Mouse (Mus musculus) 3134 (cell line): ENCODE data around the gene Cux1.
A peak's percentile ranks its signal among the peaks of the same experiment; 100 is the strongest.

Experiments
- DNase-seq: peaks from one replicate; pipeline ENCODE4 v3.0.0-alpha.2; 2011; ENCODE audit warnings: low spot score; ENCODE audit not compliant: insufficient read length; ENCODE audit errors: extremely low read depth

The Cux1 gene

DNA sequence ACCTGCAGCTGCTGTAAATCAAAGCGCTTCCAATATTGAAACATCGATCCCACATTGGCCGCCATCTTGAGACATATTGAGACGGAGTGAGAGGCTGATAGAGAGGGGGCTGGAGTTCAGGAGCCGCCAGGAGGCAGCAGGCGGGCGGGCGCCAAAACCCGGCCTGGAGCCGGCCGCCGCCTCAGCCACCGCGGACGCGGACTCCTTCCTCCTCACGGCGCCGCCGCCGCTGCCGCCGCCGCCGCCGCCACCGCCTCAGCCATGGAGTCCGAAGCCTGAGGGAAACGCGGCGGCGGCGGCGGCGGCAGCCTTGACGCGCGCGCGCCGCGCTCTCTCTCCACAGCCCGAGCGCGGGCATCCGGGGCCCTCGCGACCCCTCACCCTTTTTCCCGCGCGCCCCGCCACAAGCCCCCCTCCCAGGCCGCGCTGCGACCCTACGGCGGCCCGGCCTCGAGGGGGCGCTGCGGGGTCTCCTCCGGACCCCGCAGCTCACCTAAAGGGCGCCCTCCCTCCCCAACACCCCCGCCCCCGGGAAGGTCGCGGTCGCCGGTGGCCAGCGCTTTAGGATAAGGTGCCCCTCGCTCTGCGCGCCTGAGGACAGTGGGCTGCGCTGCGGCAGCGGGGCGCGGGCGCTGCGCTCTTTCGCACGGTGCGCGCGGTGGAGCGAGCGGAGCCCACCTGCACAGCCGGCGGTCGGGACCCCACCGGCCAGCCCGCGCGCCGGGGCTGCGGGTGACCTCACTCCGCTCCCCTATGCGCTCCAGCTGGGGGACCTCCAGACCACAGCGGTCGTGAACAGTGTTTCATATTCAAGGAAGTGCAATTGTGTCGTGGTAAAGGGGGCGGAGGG lies at the start of gene Cux1:
Gene Cux1 (minus strand): TSS at position 315 of the 850 bp plus-strand sequence.
- DNase-seq: peak; percentile 88

DNA sequence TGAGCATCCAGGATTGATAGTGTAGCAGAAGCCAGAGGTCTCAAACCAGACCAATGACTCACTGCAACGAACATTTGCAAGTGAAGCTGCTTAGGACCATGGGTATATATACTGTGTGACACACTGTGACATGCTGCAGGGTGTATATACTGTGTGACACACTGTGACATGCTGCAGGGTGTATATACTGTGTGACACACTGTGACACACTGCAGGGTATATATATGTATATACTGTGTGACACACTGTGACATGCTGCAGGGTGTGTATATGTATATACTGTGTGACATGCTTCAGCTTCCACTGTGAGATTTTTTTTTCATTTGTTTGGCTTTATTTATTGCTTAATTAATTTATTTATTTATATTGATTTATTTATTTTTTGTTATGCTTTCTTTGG lies 45.1 kb upstream of the Cux1 start:
- no peak for DNase-seq

DNA sequence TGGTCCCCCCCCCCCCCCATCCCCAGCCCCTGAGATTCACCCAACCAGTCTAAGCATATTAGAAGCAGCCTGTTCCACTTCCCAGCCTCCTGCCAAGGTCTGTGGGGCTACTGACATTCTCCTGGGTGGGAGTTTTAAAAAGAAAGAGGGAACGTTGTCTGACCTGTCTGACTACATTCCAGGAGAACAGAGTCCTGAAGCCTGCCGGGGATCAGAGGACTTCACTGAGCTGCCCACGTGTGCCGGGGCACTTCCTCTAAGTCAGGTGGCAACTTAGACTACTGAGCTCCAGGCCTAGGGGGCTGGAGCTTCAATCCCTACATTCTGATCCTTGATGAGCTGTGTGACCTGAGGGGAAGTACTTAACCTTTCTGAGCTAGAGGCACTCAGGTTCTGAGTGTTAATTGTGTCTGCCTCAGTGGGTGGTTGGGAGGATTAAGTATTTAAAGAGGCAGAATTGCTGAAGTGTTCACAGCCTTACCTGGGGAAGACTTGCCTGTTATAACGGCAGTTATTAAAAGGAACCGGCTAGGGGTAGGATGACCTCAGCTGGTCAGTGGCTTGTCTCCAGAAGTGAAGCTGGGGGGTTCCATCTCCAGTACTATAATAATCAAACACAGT lies 41.6 kb upstream of the Cux1 start:
- DNase-seq: no peak

GRCm38 (mm10) chr5:136605144-136605543 lies 37.9 kb upstream of the Cux1 start:
- DNase-seq: no peak

DNA sequence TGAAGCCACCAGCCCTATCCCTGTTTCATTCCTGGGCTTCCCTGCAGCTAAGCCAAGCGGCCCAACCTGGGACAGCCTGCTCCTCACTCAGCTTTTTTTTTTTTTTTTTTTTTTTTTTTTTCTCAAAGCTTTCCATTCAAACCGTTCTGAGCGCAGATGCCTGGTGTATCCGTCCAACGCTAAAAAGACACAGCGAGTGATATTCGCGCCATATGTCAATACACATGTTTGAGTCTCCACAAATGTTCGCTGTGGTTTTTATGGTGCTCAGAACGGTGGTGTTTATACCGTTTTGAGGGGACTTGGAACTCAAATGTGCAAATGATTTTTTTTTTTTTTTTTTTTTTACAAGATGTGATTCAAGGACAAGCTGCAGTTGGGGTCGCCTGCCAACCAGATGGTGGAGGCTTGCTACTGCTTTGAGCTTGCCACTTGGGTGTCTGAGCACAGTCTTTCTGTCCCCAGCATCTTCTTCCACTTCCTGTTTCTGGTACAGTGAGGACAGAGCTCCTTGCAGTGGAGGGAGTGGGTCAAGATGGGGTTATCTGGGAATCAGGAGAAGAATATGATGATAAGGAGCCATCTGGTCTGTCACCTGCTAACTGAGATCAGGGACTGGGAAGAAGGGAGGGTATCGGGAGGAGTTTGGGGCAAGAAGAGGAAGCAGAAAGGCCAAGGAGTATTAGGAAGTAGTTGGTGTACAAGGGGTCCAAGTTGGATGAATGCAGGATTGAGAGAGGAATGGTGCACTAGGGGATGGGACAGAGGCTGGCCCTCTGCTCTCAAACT lies 36.1 kb upstream of the Cux1 start:
- no peak for DNase-seq

GRCm38 (mm10) chr5:136600511-136600910 lies 33.2 kb upstream of the Cux1 start:
- DNase-seq: no peak

DNA sequence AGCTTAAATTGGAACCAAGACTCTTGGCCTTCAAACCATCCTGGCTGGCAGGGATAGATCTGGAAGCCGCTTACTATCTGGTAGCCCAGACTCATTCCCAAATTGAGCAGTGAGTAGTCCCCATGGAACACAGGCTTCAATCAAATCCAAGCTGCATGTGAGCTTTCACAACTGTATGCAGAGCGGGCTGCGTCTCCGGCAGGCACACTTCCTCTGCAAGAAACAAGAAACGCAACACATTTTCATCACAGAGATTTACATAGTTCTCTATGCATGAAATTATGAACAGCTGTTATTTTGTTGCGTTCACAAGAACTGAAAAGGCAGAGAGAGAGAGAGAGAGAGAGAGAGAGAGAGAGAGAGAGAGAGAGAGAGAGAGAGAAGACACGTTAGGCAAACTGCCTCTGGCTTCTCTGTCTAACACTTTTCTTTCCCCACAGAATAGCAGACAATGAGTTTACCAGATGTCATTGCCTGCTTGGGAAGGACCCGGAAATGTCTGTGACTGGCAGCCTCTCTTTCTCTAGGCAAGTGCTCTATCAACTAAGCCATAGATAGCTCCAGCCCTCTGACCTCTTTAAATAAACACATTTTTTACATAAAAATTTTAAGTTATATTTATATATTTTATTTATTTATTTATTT lies 27.7 kb upstream of the Cux1 start:
- no peak for DNase-seq

DNA sequence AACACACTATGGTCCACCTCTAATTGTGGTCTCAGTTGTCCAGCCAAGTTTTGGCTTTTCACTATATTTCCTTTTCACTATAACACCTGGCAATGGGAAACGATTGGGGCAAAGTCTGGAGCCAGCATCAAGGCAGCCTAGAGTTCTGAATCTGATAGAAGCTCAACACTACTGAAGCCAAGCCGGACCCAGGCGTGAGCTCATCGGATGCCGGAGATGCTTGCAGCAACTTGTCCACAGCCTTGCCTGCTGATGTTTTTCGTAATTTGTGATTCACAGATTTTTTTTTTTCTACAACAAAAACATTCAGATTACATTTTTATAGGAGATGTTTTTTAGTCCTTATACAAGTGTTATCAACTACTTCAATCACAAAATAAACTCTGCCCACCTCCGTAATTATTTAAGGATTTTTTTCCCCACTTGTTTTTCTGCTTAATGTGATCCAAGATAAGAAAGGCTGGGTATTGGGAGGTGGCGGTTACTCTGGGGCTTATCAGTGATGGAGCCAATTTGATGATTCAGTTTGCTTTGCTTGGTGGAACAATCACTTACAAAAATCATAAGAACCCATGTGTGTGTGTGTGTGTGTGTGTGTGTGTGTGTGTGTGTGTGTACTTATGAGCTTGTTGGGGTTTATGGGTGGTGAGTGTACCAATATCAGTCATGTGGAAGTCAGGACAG lies 24.7 kb upstream of the Cux1 start:
- DNase-seq: no peak

- no peak for DNase-seq
These were observed 21.7 kb upstream of the Cux1 start for GRCm38 (mm10) chr5:136589002-136589401.

DNA sequence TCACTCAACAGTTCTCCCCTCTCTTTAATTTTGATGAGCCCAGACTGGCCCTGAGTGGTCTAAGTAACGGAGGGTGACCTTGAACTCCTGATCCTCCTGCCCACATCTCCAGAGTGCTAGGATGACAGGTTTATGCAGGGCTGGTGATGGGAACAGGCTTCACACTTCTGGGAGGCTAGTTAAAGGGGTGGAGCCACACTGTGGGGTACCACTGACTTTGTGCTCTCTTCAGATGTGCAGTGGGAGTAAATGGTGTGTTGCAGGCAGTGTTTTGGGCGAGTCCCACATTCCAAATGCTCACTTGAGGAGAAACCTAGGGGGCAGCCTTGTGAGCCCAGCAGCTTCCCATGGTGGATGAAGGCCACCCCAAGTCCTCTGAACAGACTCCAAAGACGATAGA lies 21.2 kb upstream of the Cux1 start:
- DNase-seq: no peak

- peak; percentile 66 for DNase-seq
These were observed 17.5 kb upstream of the Cux1 start for GRCm38 (mm10) chr5:136584676-136585285.

- DNase-seq: peak; percentile 21
These were observed 16.6 kb upstream of the Cux1 start for GRCm38 (mm10) chr5:136583666-136584464.

GRCm38 (mm10) chr5:136583256-136583655 lies 16.0 kb upstream of the Cux1 start:
- no peak for DNase-seq

DNA sequence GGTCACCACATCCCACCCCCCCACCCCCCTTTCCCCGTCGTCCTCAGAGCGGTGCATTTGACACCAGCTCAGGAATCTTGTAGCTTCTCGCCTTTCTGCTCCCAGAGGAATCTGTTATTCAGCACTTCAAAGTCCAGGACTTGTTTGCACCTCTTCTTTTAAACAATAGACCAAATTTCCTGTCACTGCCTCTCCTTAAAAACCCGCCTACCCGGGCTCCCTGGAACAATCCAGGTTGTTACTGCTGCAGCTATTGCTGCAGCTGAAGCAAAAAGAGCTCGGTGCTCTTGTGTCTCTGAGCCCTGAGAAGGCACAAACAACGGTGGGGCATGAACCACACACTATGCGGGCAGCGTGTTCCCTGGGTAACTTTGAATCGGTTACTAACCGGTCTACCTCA lies 14.9 kb upstream of the Cux1 start:
- no peak for DNase-seq

DNA sequence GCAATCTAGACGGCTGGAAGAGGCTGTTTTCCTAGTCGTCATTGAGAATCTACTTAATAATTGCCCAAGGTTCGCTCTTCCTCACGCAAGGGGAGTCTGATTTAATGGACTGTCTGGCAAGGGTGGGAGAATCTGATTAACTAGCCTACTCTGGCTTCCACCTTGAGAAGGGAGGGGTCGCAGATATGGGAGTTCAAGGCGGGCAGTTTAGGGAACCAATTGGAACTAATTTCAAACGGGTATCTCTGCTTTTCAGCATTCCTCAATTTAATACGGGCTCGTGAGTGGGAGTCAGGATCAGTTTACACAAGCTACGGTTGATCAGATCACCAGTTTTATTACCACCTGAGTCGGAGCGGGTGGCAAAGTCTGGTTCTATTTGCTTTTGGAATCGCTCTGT lies 14.3 kb upstream of the Cux1 start:
- no peak for DNase-seq

- no peak for DNase-seq
These were observed 13.9 kb upstream of the Cux1 start for GRCm38 (mm10) chr5:136581166-136581565.

- DNase-seq: peak; percentile 72
These were observed 10.9 kb upstream of the Cux1 start for GRCm38 (mm10) chr5:136578201-136578600.

GRCm38 (mm10) chr5:136570171-136570570 lies 2.9 kb upstream of the Cux1 start:
- DNase-seq: no peak

GRCm38 (mm10) chr5:136568776-136569175 lies 1.5 kb upstream of the Cux1 start:
- peak; percentile 90 for DNase-seq
